Mouse (Mus musculus): ENCODE measurements around the gene Hddc3. TPM values are rescaled to one million over a fixed set of nuclear protein-coding genes. Genes with fewer than 3 reads are reported as not detected.

The Hddc3 gene
- polyA plus RNA-seq, 1 experiment from 2014 or later: 9.7 TPM

Other genes with a start within 250 kb of the Hddc3 start
- 259 and 268 TPM in 2 replicates for gene Idh2, start 227.7 kb upstream of the Hddc3 start, polyA plus RNA-seq (2014; fragmentation: Nextera tagmentation; extraction: Ambion mirVana)
- 11.7 and 12.9 TPM in 2 replicates for gene Sema4b, start 156.3 kb upstream of the Hddc3 start, polyA plus RNA-seq (2014; fragmentation: Nextera tagmentation; extraction: Ambion mirVana)
- 113 and 114 TPM in 2 replicates for gene Cib1, start 110.3 kb upstream of the Hddc3 start, polyA plus RNA-seq (2014; fragmentation: Nextera tagmentation; extraction: Ambion mirVana)
- gene Gdpgp1, start 110.2 kb upstream of the Hddc3 start, polyA plus RNA-seq (2014; fragmentation: Nextera tagmentation; extraction: Ambion mirVana): 6.5 and 7.4 TPM in 2 replicates
- 0.52 and 1.6 TPM in 2 replicates for gene Ttll13, start 96.7 kb upstream of the Hddc3 start, polyA plus RNA-seq (2014; fragmentation: Nextera tagmentation; extraction: Ambion mirVana)
- gene Ngrn, start 81.9 kb upstream of the Hddc3 start, polyA plus RNA-seq (2014; fragmentation: Nextera tagmentation; extraction: Ambion mirVana): 55.1 and 58.4 TPM in 2 replicates
- 20.8 and 24.4 TPM in 2 replicates for gene Vps33b, start 73.5 kb upstream of the Hddc3 start, polyA plus RNA-seq (2014; fragmentation: Nextera tagmentation; extraction: Ambion mirVana)
- gene Prc1, start 48.7 kb upstream of the Hddc3 start, polyA plus RNA-seq (2014; fragmentation: Nextera tagmentation; extraction: Ambion mirVana): 148 and 178 TPM in 2 replicates
- 10.7 and 11.4 TPM in 2 replicates for gene Rccd1, start 18.6 kb upstream of the Hddc3 start, polyA plus RNA-seq (2014; fragmentation: Nextera tagmentation; extraction: Ambion mirVana)
- gene Unc45a, start 2.1 kb upstream of the Hddc3 start, polyA plus RNA-seq (2014; fragmentation: Nextera tagmentation; extraction: Ambion mirVana): 23.7 and 24.0 TPM in 2 replicates
- 9.4 and 12.4 TPM in 2 replicates for gene Man2a2, start 28.3 kb downstream of the Hddc3 start, polyA plus RNA-seq (2014; fragmentation: Nextera tagmentation; extraction: Ambion mirVana)
- gene Fes, start 44.8 kb downstream of the Hddc3 start, polyA plus RNA-seq (2014; fragmentation: Nextera tagmentation; extraction: Ambion mirVana): 15.2 and 16.4 TPM in 2 replicates
- 8.3 and 10.4 TPM in 2 replicates for gene Furin, start 62.3 kb downstream of the Hddc3 start, polyA plus RNA-seq (2014; fragmentation: Nextera tagmentation; extraction: Ambion mirVana)
- gene Blm, start 192.0 kb downstream of the Hddc3 start, polyA plus RNA-seq (2014; fragmentation: Nextera tagmentation; extraction: Ambion mirVana): 54.8 and 58.3 TPM in 2 replicates